9 mouse cellular contexts compared by ENCODE assay signal in the genomic region with DNA sequence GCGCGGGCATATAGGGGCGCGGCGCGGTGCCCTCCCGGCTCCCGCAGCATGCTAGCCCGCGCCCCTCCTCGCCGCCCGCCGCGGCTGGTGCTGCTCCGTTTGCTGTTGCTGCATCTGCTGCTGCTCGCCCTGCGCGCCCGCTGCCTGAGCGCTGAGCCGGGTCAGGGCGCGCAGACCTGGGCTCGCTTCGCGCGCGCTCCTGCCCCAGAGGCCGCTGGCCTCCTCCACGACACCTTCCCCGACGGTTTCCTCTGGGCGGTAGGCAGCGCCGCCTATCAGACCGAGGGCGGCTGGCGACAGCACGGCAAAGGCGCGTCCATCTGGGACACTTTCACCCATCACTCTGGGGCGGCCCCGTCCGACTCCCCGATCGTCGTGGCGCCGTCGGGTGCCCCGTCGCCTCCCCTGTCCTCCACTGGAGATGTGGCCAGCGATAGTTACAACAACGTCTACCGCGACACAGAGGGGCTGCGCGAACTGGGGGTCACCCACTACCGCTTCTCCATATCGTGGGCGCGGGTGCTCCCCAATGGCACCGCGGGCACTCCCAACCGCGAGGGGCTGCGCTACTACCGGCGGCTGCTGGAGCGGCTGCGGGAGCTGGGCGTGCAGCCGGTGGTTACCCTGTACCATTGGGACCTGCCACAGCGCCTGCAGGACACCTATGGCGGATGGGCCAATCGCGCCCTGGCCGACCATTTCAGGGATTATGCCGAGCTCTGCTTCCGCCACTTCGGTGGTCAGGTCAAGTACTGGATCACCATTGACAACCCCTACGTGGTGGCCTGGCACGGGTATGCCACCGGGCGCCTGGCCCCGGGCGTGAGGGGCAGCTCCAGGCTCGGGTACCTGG. TPM values are rescaled to one million over a fixed set of nuclear protein-coding genes. Genes with fewer than 3 reads are reported as not detected.
A peak's percentile ranks its signal among the peaks of the same experiment; 100 is the strongest.
DNase-seq lines count a peak whose midpoint lies in the region; ATAC-seq and TF ChIP-seq lines count a peak whose summit lies in the region.
"Had no signal": no experiment of that assay in that cellular context is flagged by ENCODE, and none has a peak within 500 bp of the region (broad histone marks: within the 10 kb centered on the region; RNA-seq: fewer than 3 reads in every experiment).

No protein-coding gene starts in this region.

- ATAC-seq in intestine, postnatal 0 days, result peak; percentile 43; the same call in 1 of the 2 replicates
- ATAC-seq in liver, postnatal 0 days, result peak; percentile 50
- no peak for ATAC-seq in inflammation-experienced regulatory T-cells, adult 6 months

- no peaks in the 10 kb centered on the region for H3K36me3 ChIP-seq in intestine, postnatal 0 days (ENCODE audit: control insufficient read depth, insufficient read depth)
- H3K36me3 ChIP-seq in liver, postnatal 0 days (replicated peaks; ENCODE audit: insufficient read depth, low read length), result no peaks in the 10 kb centered on the region

- H3K9me3 ChIP-seq in intestine, postnatal 0 days (ENCODE audit: control insufficient read depth), result no peaks in the 10 kb centered on the region
- no peaks in the 10 kb centered on the region for H3K9me3 ChIP-seq in liver, postnatal 0 days (ENCODE audit: low read length)

- TF ChIP-seq EP300 in liver, postnatal 0 days (IDR thresholded peaks at IDR 0.05; ENCODE audit: low read depth), result no peak

- H3K27ac ChIP-seq in intestine, postnatal 0 days (ENCODE audit: low read depth, low read length), result no peak overlapping the region
- no peak overlapping the region for H3K27ac ChIP-seq in liver, postnatal 0 days (ENCODE audit: low read depth)

- H3K27me3 ChIP-seq in intestine, postnatal 0 days (replicated peaks; ENCODE audit: control insufficient read depth, insufficient read depth, low read length), result peaks cover 31% of the 10 kb centered on the region
- H3K27me3 ChIP-seq in liver, postnatal 0 days (ENCODE audit: insufficient read depth, low read length), result peaks cover 30% of the 10 kb centered on the region

- H3K4me2 ChIP-seq in intestine, postnatal 0 days (replicated peaks; ENCODE audit: low read depth), result peak overlapping the region; percentile 82
- H3K4me2 ChIP-seq in liver, postnatal 0 days (ENCODE audit: low read depth, low read length), result peak overlapping the region; percentile 69

- H3K9ac ChIP-seq in intestine, postnatal 0 days (ENCODE audit: low read depth, low read length), result 0 out of 2 replicates have a peak overlapping the region, but pooled peaks have one; percentile 26
- H3K9ac ChIP-seq in liver, postnatal 0 days (replicated peaks), result no peak overlapping the region

- DNase-seq in ES-CJ7 (ENCODE audit: low read depth, low spot score), result peak; percentile 12
- DNase-seq in adrenal gland, postnatal 14 days, result peak; percentile 54
- peak; percentile 29 for DNase-seq in forelimb bud, embryonic 11.5 days (ENCODE audit: low read depth, low spot score)
- peak; percentile 38 for DNase-seq in liver, postnatal 0 days
- peak; percentile 17 for DNase-seq in ovary, postnatal 14 days (ENCODE audit: low spot score)
- DNase-seq in thymus, postnatal 36 days, result no peak

- peak; percentile 65 for TF ChIP-seq CTCF in intestine, postnatal 0 days (IDR thresholded peaks at IDR 0.05; ENCODE audit: low read depth)
- peak; percentile 42 for TF ChIP-seq CTCF in liver, postnatal 0 days (IDR thresholded peaks at IDR 0.05; ENCODE audit: low read depth)

- WGBS in intestine, postnatal 0 days, result 3% methylated on average over 75 of the region's 89 CpGs
- WGBS in liver, postnatal 0 days (ENCODE audit: insufficient replicate concordance), result 5% methylated on average over 77 of the region's 89 CpGs

- H3K4me3 ChIP-seq in intestine, postnatal 0 days (ENCODE audit: low read depth, low read length), result peak overlapping the region; percentile 45
- peak overlapping the region; percentile 45 for H3K4me3 ChIP-seq in liver, postnatal 0 days (ENCODE audit: low read depth, low read length)

- H3K4me1 ChIP-seq in intestine, postnatal 0 days (replicated peaks; ENCODE audit: control insufficient read depth, insufficient read depth, low read length), result no peaks in the 10 kb centered on the region
- no peaks in the 10 kb centered on the region; the same call in 1 of the 2 replicates for H3K4me1 ChIP-seq in liver, postnatal 0 days (ENCODE audit: insufficient read depth)

RNA-seq across cellular contexts. Expression of gene Kl, which starts 0.5 kb away (rescaled TPM):
- 0.19 and 0.22 TPM in 2 replicates for total RNA-seq in adrenal gland, postnatal 14 days (2021)
- 0.07 TPM in 2 replicates for polyA plus RNA-seq in intestine, postnatal 0 days (2015; fragmentation: Nextera tagmentation; extraction: Ambion mirVana)
- polyA plus RNA-seq in liver, postnatal 0 days (2015; fragmentation: Nextera tagmentation; extraction: Ambion mirVana), result 0.05 and 0.08 TPM in 2 replicates
- not detected for polyA plus RNA-seq in inflammation-experienced regulatory T-cells, adult 6 months (2017; shearing (Covaris generic))
- total RNA-seq: neutrophil, adult 5-6 weeks had no signal

Comparison
In these comparisons a context has a peak if more than half of its experiments do, and no peak if none do; other contexts are left out.
1. DNase-seq: peak in ES-CJ7 (single experiment), adrenal gland, postnatal 14 days (single experiment), forelimb bud, embryonic 11.5 days (single experiment), liver, postnatal 0 days (single experiment) and ovary, postnatal 14 days (single experiment); none in thymus, postnatal 36 days (0 of 2).